Mouse (Mus musculus) mesoderm, embryonic 11.5 days (tissue): ENCODE measurements around the gene Klrb1a.
"Not testable (repeated sequence)": the region's sequence is repeated elsewhere in the genome, so short reads cannot be mapped to it uniquely, and the experiment has no call there.

Experiments used
- DNase-seq: peaks from one replicate; pipeline ENCODE4 v3.0.0-alpha.2; 2012; ENCODE audit warnings: low read depth, low spot score

Klrb1a gene

DNA sequence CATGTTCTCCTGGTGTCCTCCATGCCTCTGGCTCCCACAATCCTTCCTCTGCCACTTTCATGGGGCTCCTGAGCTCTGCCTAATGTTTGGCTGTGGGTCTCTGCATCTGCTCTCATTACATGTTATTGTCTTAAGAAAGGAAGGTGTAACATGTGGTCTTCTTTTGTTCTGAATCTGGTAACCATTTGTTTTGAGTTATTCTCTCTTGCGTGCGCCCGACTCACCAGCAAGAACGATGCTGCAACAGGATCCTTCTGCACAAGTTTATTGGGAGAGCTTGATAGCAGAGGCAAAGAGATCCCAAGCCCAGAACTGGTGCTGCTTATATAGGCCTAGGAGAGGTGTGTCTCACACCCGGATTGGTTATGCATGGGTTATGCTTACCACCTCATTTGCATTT lies at the start of gene Klrb1a:
TSS of gene Klrb1a (minus strand) at position 101 of the 400 bp plus-strand sequence.
- not testable (repeated sequence) for DNase-seq

DNA sequence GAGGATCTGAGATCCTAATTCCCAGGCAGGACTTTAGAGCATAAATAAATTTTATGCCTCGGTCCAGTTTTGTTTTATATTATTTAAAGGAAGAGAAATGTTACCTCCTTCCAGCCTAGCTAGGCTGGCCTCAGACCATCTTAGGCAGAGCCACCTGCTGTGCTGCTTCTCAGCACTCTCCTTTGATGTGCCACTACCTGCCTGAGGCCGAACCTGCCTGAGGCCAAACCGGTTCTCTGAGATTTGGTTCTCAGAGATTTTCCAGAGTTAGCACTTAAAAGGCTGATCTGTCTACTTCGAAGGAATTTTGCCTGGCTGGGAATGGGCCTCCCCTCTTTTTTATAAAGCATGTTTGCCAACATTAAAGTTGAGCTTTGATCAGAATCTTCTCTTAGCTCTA lies 46.6 kb upstream of the Klrb1a start:
- no peak for DNase-seq

GRCm38 (mm10) chr6:128662206-128662605 lies 38.9 kb upstream of the Klrb1a start, which contains the start of gene Clec2h:
Gene Clec2h (plus strand): TSS chr6:128662385.
- DNase-seq, result peak; percentile 2

DNA sequence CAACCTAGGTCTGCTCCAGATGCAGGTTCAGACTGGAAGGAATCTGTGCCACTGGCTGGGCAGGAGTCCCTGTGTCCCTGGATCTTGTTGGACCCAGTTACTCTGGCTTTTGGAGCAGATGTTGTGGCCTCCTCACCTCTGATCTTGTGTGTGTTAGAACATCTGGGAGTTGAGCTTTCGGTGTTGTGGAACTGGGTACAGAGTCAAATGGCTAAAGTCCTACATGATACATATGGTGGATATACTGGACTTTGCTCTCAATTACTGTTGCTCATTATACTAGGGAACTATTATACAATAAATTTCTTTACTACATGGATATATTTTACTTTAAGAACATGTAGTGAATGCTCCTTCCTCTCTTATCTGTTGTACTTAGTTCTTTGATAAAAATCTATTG lies 37.9 kb upstream of the Klrb1a start:
- DNase-seq, result no peak

GRCm38 (mm10) chr6:128652938-128653337 lies 29.6 kb upstream of the Klrb1a start:
- no peak for DNase-seq

- DNase-seq, result not testable (repeated sequence)
Measured at GRCm38 (mm10) chr6:128650827-128651226, 27.5 kb upstream of the Klrb1a start.

DNA sequence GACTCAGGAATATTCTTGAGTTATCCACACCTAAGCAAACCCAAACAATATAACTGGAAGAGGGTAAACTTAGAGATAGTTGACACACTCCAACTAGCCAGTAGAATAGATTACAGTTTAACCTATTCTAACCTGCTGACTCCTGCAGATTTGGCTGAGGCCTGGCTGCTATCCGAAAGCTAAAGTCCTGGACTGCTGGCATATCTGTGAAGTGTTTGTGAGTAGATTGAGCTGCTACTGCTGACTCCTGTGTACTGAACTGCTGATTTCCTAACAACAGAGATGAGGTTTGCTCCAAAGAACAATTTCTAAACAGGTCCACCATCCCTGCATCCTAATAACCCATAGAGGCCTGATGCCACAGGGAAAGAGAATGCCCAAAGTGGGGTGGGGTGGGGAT lies 26.9 kb upstream of the Klrb1a start:
- no peak for DNase-seq

GRCm38 (mm10) chr6:128649681-128650080 lies 26.3 kb upstream of the Klrb1a start:
- no peak for DNase-seq

DNA sequence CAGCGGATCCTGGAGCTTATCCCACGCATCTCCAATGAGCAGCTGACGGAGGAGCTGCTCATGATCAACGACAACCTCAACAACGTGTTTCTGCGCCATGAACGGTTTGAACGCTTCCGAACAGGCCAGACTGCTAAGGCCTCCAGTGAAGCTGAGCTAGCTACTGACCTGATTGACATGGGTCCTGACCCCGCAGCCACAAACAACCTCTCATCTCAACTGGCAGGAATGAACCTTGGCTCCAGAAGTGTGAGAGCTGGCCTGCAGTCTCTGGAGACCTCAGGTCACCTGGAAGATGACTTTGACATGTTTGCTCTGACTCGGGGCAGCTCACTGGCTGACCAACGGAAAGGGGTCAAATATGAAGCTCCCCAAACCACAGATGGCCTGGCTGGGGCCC lies 22.4 kb upstream of the Klrb1a start:
- DNase-seq, result not testable (repeated sequence)

DNA sequence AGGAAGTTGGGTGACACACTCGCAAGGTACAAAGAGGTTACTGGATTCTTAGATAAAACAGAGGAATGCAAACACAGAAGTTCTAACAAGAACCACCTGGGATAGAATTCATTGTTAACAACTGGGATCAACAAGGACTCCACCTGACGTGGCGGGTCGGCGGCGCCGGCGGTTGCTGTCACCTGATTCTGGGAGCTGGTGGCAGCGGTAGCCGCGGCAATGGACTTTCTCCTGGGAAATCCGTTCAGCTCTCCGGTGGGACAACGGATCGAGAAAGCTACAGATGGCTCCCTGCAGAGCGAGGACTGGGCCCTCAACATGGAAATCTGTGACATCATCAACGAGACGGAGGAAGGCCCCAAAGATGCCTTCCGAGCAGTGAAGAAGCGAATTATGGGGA lies 21.4 kb upstream of the Klrb1a start:
- DNase-seq, result not testable (repeated sequence)

GRCm38 (mm10) chr6:128643999-128644398 lies 20.7 kb upstream of the Klrb1a start:
- no peak for DNase-seq

GRCm38 (mm10) chr6:128641116-128641716 lies 17.9 kb upstream of the Klrb1a start:
- no peak for DNase-seq

- no peak for DNase-seq
Measured at GRCm38 (mm10) chr6:128640673-128641072, 17.3 kb upstream of the Klrb1a start.

- DNase-seq, result not testable (repeated sequence)
Measured at GRCm38 (mm10) chr6:128630912-128631905, 7.9 kb upstream of the Klrb1a start.

DNA sequence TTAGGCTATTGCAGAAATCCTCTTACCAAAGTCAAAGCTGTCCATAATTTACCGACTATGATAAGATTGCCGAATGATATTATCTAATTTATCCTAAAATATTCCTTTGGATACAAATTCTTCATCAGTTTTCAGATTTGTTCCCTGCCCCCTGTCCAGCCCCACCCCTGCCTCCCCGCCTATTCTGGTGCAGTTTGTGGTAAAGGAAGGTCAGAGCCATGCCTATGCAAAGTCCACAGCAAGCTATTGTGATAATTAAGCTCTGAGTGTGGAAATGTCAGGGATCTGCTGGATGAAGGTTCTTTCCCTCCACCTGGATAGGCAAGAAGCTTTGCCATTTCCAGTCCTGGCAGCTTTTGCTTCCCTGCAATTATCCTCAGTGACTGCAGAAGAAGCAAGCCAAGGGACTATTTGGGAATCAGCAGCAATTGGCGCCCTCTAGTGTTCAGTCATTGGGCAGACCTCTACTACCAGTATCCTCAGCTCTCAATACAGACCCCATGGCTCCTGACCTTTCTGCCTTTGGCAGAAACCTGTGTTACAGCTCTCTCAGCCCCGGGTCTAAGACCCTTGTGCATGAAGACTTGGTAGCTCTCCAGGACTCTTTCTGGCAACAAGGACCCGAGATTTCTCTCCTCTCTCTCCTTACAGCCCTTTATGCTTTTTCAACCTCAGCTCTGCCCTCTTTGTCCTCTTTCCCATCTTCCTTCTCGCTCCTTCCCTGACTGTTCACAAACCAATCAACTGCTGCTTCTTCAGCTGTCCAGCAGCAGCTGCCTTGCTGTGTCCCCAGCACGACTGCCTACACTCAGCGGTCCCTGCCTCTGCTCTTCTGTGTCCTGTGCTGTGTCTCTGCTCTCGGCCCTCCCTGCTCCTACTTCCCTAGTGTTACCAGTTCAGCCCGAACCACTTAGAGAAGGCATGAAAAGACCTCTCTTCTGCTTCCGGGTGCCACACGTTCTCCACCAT lies 6.7 kb upstream of the Klrb1a start:
- DNase-seq, result peak; percentile 66

GRCm38 (mm10) chr6:128625246-128625645 lies 1.9 kb upstream of the Klrb1a start:
- DNase-seq, result not testable (repeated sequence)

DNA sequence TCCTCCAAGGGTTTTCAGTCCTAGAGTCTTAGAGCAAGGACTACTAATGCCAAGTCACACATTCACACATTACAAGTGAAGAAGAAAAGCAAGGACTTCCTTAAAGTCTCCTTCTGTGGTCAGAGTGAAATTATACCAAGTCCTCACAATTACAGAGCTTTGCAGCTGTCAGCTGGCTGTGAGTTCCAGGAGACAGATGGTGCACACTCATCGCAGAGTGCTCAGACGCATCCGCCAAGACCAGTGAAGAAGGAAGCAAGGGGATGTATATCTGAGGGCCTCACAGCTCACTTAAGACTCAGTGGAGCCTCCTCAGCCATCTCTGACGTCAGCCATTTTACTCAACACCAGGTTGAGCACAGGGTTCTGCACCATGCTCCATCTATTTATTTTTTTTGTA lies 1.1 kb upstream of the Klrb1a start:
- no peak for DNase-seq

DNA sequence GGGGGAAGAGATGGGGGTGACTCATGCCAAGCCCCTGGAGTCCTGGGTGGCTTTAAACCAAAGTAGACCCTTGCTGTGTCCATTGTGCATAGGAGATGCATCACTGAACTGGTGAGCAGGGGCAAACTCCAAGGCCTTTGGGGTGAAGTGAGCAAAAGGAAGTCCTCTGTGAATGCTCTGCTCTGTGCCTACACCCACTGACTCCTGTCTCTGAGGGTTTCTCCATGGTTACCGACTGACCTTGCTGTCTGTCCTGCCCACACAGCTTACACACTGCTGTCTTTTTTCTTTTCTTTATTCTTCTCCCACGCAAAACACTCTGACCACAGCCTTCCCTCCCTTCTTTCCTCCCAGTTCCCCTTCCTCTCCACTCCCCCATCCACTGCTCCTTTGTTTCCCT lies 600 bp downstream of the Klrb1a start:
- no peak for DNase-seq

DNA sequence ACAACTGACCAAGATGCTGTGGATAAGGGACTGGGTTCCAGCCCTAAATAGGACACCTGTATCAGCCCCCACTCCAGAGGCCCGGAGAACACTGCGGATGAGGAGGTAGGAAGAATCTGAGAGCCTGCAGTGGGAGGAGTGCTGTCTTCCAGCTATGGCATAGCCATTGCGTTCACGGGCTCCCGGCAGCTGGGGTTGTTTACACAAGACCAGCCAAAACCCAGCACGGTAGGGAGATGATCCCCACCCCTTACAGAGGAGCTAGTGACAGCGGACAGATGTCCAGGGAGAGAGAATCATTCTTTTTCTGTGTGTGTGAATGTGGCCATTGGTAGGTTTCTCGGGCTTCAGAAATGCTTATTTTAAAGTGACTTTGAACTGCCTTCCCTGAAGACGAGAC lies 17.0 kb downstream of the Klrb1a start:
- no peak for DNase-seq

DNA sequence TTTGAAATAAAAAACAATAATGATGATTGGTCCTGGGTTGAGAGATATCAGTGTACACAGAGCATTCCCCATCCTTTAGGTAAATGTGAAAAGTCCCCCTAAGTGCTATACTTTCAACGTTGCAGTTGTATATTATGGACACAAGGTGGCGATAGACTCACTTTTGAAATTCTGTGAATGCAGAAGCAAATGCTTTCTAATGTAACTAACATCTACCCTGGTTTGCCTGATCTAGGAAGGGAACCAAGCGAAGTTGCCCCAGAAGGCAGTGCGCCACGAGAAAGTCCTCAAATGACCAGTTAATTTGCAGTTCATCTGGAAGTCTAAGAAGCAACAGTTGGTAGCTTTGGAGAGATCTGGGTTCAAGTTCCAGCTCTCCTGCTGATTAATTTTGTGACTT lies 18.8 kb downstream of the Klrb1a start:
- DNase-seq, result peak; percentile 33

GRCm38 (mm10) chr6:128602463-128603201 lies 20.7 kb downstream of the Klrb1a start:
- DNase-seq, result no peak
